In genomic region chr19:58165635-58166015, GRCm38 (mm10) we compare ENCODE assay signal across 13 mouse cellular contexts.
DNase-seq lines count a peak whose midpoint lies in the region; ATAC-seq lines count a peak whose summit lies in the region.
"Had no signal": no experiment of that assay in that cellular context is flagged by ENCODE, and none has a peak within 500 bp of the region (broad histone marks: within the 10 kb centered on the region; RNA-seq: fewer than 3 reads in every experiment).

No protein-coding gene starts in this region.

- DNase-seq in kidney, postnatal 10 days, result peak; percentile 46
- DNase-seq in kidney, adult 9 months, result no peak
- peak; percentile 58 for DNase-seq in 3T3-L1 (ENCODE audit: low read depth, low spot score)
- DNase-seq in forebrain, embryonic 10.5 days (ENCODE audit: extremely low spot score, low spot score), result no peak
- DNase-seq in heart, adult 11 months, result no peak
- DNase-seq in urinary bladder, postnatal 4 days (ENCODE audit: low spot score in 2 of 2), result no peak
- DNase-seq: cerebellum, adult 9-10 months; spleen, adult 18-20 months; thymus, adult 18-20 months had no signal

- ATAC-seq in midbrain, embryonic 15.5 days (replicated peaks), result 0 out of 2 replicates have a peak, but pooled peaks have one; percentile 29
- ATAC-seq: liver, embryonic 12.5 days; Patski had no signal

- no peaks in the 10 kb centered on the region for H3K36me3 ChIP-seq in forebrain, embryonic 10.5 days (replicated peaks)
- H3K36me3 ChIP-seq in midbrain, embryonic 15.5 days (replicated peaks), result no peaks in the 10 kb centered on the region
- H3K36me3 ChIP-seq: liver, embryonic 12.5 days had no signal

- H3K9ac ChIP-seq in midbrain, embryonic 15.5 days, result no peak overlapping the region
- H3K9ac ChIP-seq: liver, embryonic 12.5 days had no signal

- 51% methylated on average over 9 of the region's 9 CpGs for WGBS in forebrain, embryonic 10.5 days
- 19% methylated on average over 9 of the region's 9 CpGs for WGBS in midbrain, embryonic 15.5 days

- H3K27ac ChIP-seq in forebrain, embryonic 10.5 days, result no peak overlapping the region
- H3K27ac ChIP-seq in midbrain, embryonic 15.5 days, result 0 out of 2 replicates have a peak overlapping the region, but pooled peaks have one; percentile 3
- H3K27ac ChIP-seq: hindbrain, postnatal 0 days; liver, embryonic 12.5 days had no signal

- H3K27me3 ChIP-seq in forebrain, embryonic 10.5 days (ENCODE audit: poor library complexity, severe bottlenecking), result peaks cover 49% of the 10 kb centered on the region
- no peaks in the 10 kb centered on the region for H3K27me3 ChIP-seq in midbrain, embryonic 15.5 days (replicated peaks)
- H3K27me3 ChIP-seq: liver, embryonic 12.5 days had no signal

- H3K4me1 ChIP-seq in forebrain, embryonic 10.5 days, result peaks cover 22% of the 10 kb centered on the region
- peaks cover 32% of the 10 kb centered on the region for H3K4me1 ChIP-seq in midbrain, embryonic 15.5 days
- H3K4me1 ChIP-seq: liver, embryonic 12.5 days had no signal

- H3K9me3 ChIP-seq in forebrain, embryonic 10.5 days, result no peaks in the 10 kb centered on the region
- H3K9me3 ChIP-seq in midbrain, embryonic 15.5 days, result no peaks in the 10 kb centered on the region
- H3K9me3 ChIP-seq: liver, embryonic 12.5 days had no signal

- H3K4me3 ChIP-seq in forebrain, embryonic 10.5 days, result peak overlapping the region; percentile 8; the same call in 1 of the 2 replicates
- H3K4me3 ChIP-seq in midbrain, embryonic 15.5 days, result no peak overlapping the region
- H3K4me3 ChIP-seq: liver, embryonic 12.5 days had no signal

- peak overlapping the region; percentile 21 for H3K4me2 ChIP-seq in midbrain, embryonic 15.5 days
- H3K4me2 ChIP-seq: liver, embryonic 12.5 days had no signal

Comparison
In these comparisons a context has a peak if more than half of its experiments do, and no peak if none do; other contexts are left out.
1. DNase-seq: peak in kidney, postnatal 10 days (single experiment) and 3T3-L1 (single experiment); none in kidney, adult 9 months (single experiment), forebrain, embryonic 10.5 days (single experiment), heart, adult 11 months (single experiment) and urinary bladder, postnatal 4 days (0 of 2).